9 mouse cellular contexts compared by ENCODE assay signal in genomic region chr9:62180456-62181181, GRCm38 (mm10). TPM values are rescaled to one million over a fixed set of nuclear protein-coding genes. Genes with fewer than 3 reads are reported as not detected.
DNase-seq lines count a peak whose midpoint lies in the region; ATAC-seq and TF ChIP-seq lines count a peak whose summit lies in the region.
"Had no signal": no experiment of that assay in that cellular context is flagged by ENCODE, and none has a peak within 500 bp of the region (broad histone marks: within the 10 kb centered on the region; RNA-seq: fewer than 3 reads in every experiment).

No protein-coding gene starts in this region.

- H3K27ac ChIP-seq in intestine, embryonic 15.5 days: no peak overlapping the region
- H3K27ac ChIP-seq in intestine, postnatal 0 days (ENCODE audit: low read depth, low read length): no peak overlapping the region
- peak overlapping the region; percentile 82 for H3K27ac ChIP-seq in hindbrain, embryonic 12.5 days
- H3K27ac ChIP-seq in midbrain, embryonic 13.5 days: peak overlapping the region; percentile 86
- H3K27ac ChIP-seq in stomach, postnatal 0 days (replicated peaks): no peak overlapping the region
- H3K27ac ChIP-seq: macrophage had no signal

- H3K4me2 ChIP-seq in intestine, embryonic 15.5 days (replicated peaks): no peak overlapping the region
- no peak overlapping the region for H3K4me2 ChIP-seq in intestine, postnatal 0 days (replicated peaks; ENCODE audit: low read depth)
- H3K4me2 ChIP-seq in hindbrain, embryonic 12.5 days (replicated peaks): peak overlapping the region; percentile 31; the same call in 1 of the 2 replicates
- H3K4me2 ChIP-seq in midbrain, embryonic 13.5 days (replicated peaks): peak overlapping the region; percentile 21
- H3K4me2 ChIP-seq in stomach, postnatal 0 days (replicated peaks; ENCODE audit: low read depth): no peak overlapping the region

- TF ChIP-seq EP300 in stomach, postnatal 0 days (optimal IDR thresholded peaks at IDR 0.05): no peak

- H3K4me3 ChIP-seq in intestine, embryonic 15.5 days (replicated peaks): no peak overlapping the region
- H3K4me3 ChIP-seq in intestine, postnatal 0 days (ENCODE audit: low read depth, low read length): no peak overlapping the region
- no peak overlapping the region for H3K4me3 ChIP-seq in hindbrain, embryonic 12.5 days
- no peak overlapping the region for H3K4me3 ChIP-seq in midbrain, embryonic 13.5 days (replicated peaks)
- H3K4me3 ChIP-seq in stomach, postnatal 0 days (ENCODE audit: low read depth, low read length): no peak overlapping the region

- peak; percentile 55; the same call in 1 of the 2 replicates for ATAC-seq in intestine, embryonic 15.5 days
- no peak for ATAC-seq in intestine, postnatal 0 days
- peak; percentile 60; the same call in 1 of the 2 replicates for ATAC-seq in hindbrain, embryonic 12.5 days (ENCODE audit: low FRiP score)
- peak; percentile 64 for ATAC-seq in midbrain, embryonic 13.5 days
- ATAC-seq in stomach, postnatal 0 days (ENCODE audit: low FRiP score, low TSS enrichment): peak; percentile 69
- ATAC-seq in frontal cortex, adult (ENCODE audit: low TSS enrichment): no peak

- H3K27me3 ChIP-seq in intestine, embryonic 15.5 days (replicated peaks): no peaks in the 10 kb centered on the region
- no peaks in the 10 kb centered on the region for H3K27me3 ChIP-seq in intestine, postnatal 0 days (replicated peaks; ENCODE audit: control insufficient read depth, insufficient read depth, low read length)
- H3K27me3 ChIP-seq in hindbrain, embryonic 12.5 days: no peaks in the 10 kb centered on the region
- no peaks in the 10 kb centered on the region for H3K27me3 ChIP-seq in midbrain, embryonic 13.5 days
- H3K27me3 ChIP-seq in stomach, postnatal 0 days (ENCODE audit: control insufficient read depth, insufficient read depth, low read length): no peaks in the 10 kb centered on the region

- H3K4me1 ChIP-seq in intestine, embryonic 15.5 days (replicated peaks): 0 out of 2 replicates have a peak, but pooled peaks cover 2% of the 10 kb centered on the region
- H3K4me1 ChIP-seq in intestine, postnatal 0 days (replicated peaks; ENCODE audit: control insufficient read depth, insufficient read depth, low read length): no peaks in the 10 kb centered on the region
- H3K4me1 ChIP-seq in hindbrain, embryonic 12.5 days: peaks cover 22% of the 10 kb centered on the region
- H3K4me1 ChIP-seq in midbrain, embryonic 13.5 days (replicated peaks): peaks cover 33% of the 10 kb centered on the region
- no peaks in the 10 kb centered on the region for H3K4me1 ChIP-seq in stomach, postnatal 0 days (replicated peaks; ENCODE audit: control insufficient read depth, insufficient read depth)

- H3K9me3 ChIP-seq in intestine, embryonic 15.5 days: no peaks in the 10 kb centered on the region
- H3K9me3 ChIP-seq in intestine, postnatal 0 days (ENCODE audit: control insufficient read depth): no peaks in the 10 kb centered on the region
- no peaks in the 10 kb centered on the region for H3K9me3 ChIP-seq in hindbrain, embryonic 12.5 days (replicated peaks)
- no peaks in the 10 kb centered on the region for H3K9me3 ChIP-seq in midbrain, embryonic 13.5 days
- no peaks in the 10 kb centered on the region for H3K9me3 ChIP-seq in stomach, postnatal 0 days (ENCODE audit: control insufficient read depth, low read length)

- no peaks in the 10 kb centered on the region for H3K36me3 ChIP-seq in intestine, embryonic 15.5 days
- no peaks in the 10 kb centered on the region for H3K36me3 ChIP-seq in intestine, postnatal 0 days (ENCODE audit: control insufficient read depth, insufficient read depth)
- H3K36me3 ChIP-seq in hindbrain, embryonic 12.5 days: no peaks in the 10 kb centered on the region
- H3K36me3 ChIP-seq in midbrain, embryonic 13.5 days: no peaks in the 10 kb centered on the region
- no peaks in the 10 kb centered on the region for H3K36me3 ChIP-seq in stomach, postnatal 0 days (ENCODE audit: control insufficient read depth, insufficient read depth, low read length)

- WGBS in intestine, embryonic 15.5 days: 47% methylated on average over 11 of the region's 11 CpGs
- 44% methylated on average over 11 of the region's 11 CpGs for WGBS in intestine, postnatal 0 days
- 46% methylated on average over 11 of the region's 11 CpGs for WGBS in hindbrain, embryonic 12.5 days
- WGBS in midbrain, embryonic 13.5 days: 43% methylated on average over 11 of the region's 11 CpGs
- 62% methylated on average over 11 of the region's 11 CpGs for WGBS in stomach, postnatal 0 days

- H3K9ac ChIP-seq in intestine, embryonic 15.5 days: no peak overlapping the region
- H3K9ac ChIP-seq in intestine, postnatal 0 days (ENCODE audit: low read depth, low read length): no peak overlapping the region
- no peak overlapping the region for H3K9ac ChIP-seq in hindbrain, embryonic 12.5 days
- no peak overlapping the region; the same call in 1 of the 2 replicates for H3K9ac ChIP-seq in midbrain, embryonic 13.5 days (replicated peaks)
- no peak overlapping the region for H3K9ac ChIP-seq in stomach, postnatal 0 days (ENCODE audit: low read length)

- TF ChIP-seq CTCF in intestine, postnatal 0 days (IDR thresholded peaks at IDR 0.05; ENCODE audit: low read depth): no peak
- no peak for TF ChIP-seq CTCF in stomach, postnatal 0 days (IDR thresholded peaks at IDR 0.05; ENCODE audit: low read depth)

- DNase-seq in stomach, postnatal 0 days (ENCODE audit: low spot score): peak; percentile 56
- no peak for DNase-seq in heart, adult 18-20 months
- no peak for DNase-seq in right cerebral cortex, postnatal 36 days (ENCODE audit: low spot score in 2 of 2)

RNA-seq across cellular contexts. Expression of gene Glce, which starts 58.2 kb away (rescaled TPM):
- 17.7 and 20.8 TPM in 2 replicates for polyA plus RNA-seq in intestine, embryonic 15.5 days (2015; fragmentation: Nextera tagmentation; extraction: Ambion mirVana)
- 8.1 and 10.9 TPM in 2 replicates for polyA plus RNA-seq in intestine, postnatal 0 days (2015; fragmentation: Nextera tagmentation; extraction: Ambion mirVana)
- polyA plus RNA-seq in hindbrain, embryonic 12.5 days (2016; fragmentation: Nextera tagmentation; extraction: Ambion mirVana): 26.9 and 27.2 TPM in 2 replicates
- 16.7 and 17.5 TPM in 2 replicates for polyA plus RNA-seq in midbrain, embryonic 13.5 days (2015; fragmentation: Nextera tagmentation; extraction: Ambion mirVana)
- polyA plus RNA-seq in stomach, postnatal 0 days (2015; fragmentation: Nextera tagmentation; extraction: Ambion mirVana): 10.8 and 11.2 TPM in 2 replicates
- total RNA-seq in heart, adult 18-20 months (2021): 10 to 100 TPM in 1 of 2 experiments, 1 to 10 TPM in 1; 8.1 to 10.9 TPM

Comparison
In these comparisons a context has a peak if more than half of its experiments do, and no peak if none do; other contexts are left out.
1. ATAC-seq: peak in intestine, embryonic 15.5 days (single experiment), hindbrain, embryonic 12.5 days (single experiment), midbrain, embryonic 13.5 days (single experiment) and stomach, postnatal 0 days (single experiment); none in intestine, postnatal 0 days (single experiment) and frontal cortex, adult (single experiment).
2. H3K27ac ChIP-seq: peak in hindbrain, embryonic 12.5 days (single experiment) and midbrain, embryonic 13.5 days (single experiment); none in intestine, embryonic 15.5 days (single experiment), intestine, postnatal 0 days (single experiment) and stomach, postnatal 0 days (single experiment).
3. H3K4me2 ChIP-seq: peak in hindbrain, embryonic 12.5 days (single experiment) and midbrain, embryonic 13.5 days (single experiment); none in intestine, embryonic 15.5 days (single experiment), intestine, postnatal 0 days (single experiment) and stomach, postnatal 0 days (single experiment).